Mouse (Mus musculus) forebrain, embryonic 11.5 days (tissue): ENCODE data around the gene Zfp346. TPM values are rescaled to one million over a fixed set of nuclear protein-coding genes. Genes with fewer than 3 reads are reported as not detected.
A peak's percentile ranks its signal among the peaks of the same experiment; 100 is the strongest.

ENCODE experiments used
- ATAC-seq: fragments of 200-750 bp; cut with Nextera tagmentation; replicated peaks from 2 replicates; pipeline ENCODE4 v1.8.0; 2017; ENCODE audit warnings: moderate TSS enrichment; ENCODE audit not compliant: low FRiP score
- DNase-seq: peaks from one replicate; pipeline ENCODE4 v3.0.0-alpha.2; 2017; ENCODE audit warnings: low spot score
- H3K27ac ChIP-seq: fragments of 300-500 bp; sonication (generic); 2 replicates; pipeline ENCODE4 v1.5.1; 2014; ENCODE audit warnings: low read depth, low read length
- H3K27me3 ChIP-seq: fragments of 300-500 bp; sonication (generic); 2 replicates; pipeline ENCODE4 v1.6.1; 2014; ENCODE audit warnings: mild to moderate bottlenecking, low read length, mixed read lengths; ENCODE audit not compliant: control insufficient read depth, insufficient read depth
- H3K36me3 ChIP-seq: fragments of 300-500 bp; sonication (generic); 2 replicates; pipeline ENCODE4 v1.6.1; 2014; ENCODE audit warnings: mild to moderate bottlenecking, low read length, moderate library complexity, mixed read lengths; ENCODE audit not compliant: control insufficient read depth, insufficient read depth
- H3K4me1 ChIP-seq: fragments of 300-500 bp; sonication (generic); replicated peaks from 2 replicates; pipeline ENCODE4 v1.6.1; 2014; ENCODE audit warnings: low read length, mixed read lengths; ENCODE audit not compliant: control insufficient read depth, insufficient read depth
- H3K4me2 ChIP-seq: fragments of 300-500 bp; sonication (generic); 2 replicates; pipeline ENCODE4 v1.6.1; 2014; ENCODE audit warnings: low read depth, mild to moderate bottlenecking, low read length, moderate library complexity, mixed read lengths; ENCODE audit not compliant: severe bottlenecking
- H3K4me3 ChIP-seq: fragments of 300-500 bp; sonication (generic); 2 replicates; pipeline ENCODE4 v1.5.1; 2014; ENCODE audit warnings: low read depth, low read length
- H3K9ac ChIP-seq: fragments of 300-500 bp; sonication (generic); 2 replicates; pipeline ENCODE4 v1.6.1; 2014; ENCODE audit warnings: low read length
- H3K9me3 ChIP-seq: fragments of 300-500 bp; sonication (generic); 2 replicates; pipeline ENCODE4 v1.6.1; 2016; ENCODE audit warnings: low read length, mixed read lengths; ENCODE audit not compliant: control insufficient read depth
- WGBS: fragments of 180-500 bp; shearing (Covaris S2); extraction: QIAGEN DNeasy Blood & Tissue Kit; methylation state at CpG from one replicate; pipeline ENCODE4 v1.1.7; 2014; 5-methylcytosine and 5-hydroxymethylcytosine counted together
- polyA plus RNA-seq: library from polyadenylated mRNA; unstranded; fragments of >200 nt; fragmentation: Nextera tagmentation; extraction: Ambion mirVana; gene quantifications from 2 replicates; pipeline ENCODE4 v1.2.1, GENCODE M21; 2014

Zfp346 gene
- polyA plus RNA-seq, 1 experiment from 2014 or later: 28.0 TPM

DNA sequence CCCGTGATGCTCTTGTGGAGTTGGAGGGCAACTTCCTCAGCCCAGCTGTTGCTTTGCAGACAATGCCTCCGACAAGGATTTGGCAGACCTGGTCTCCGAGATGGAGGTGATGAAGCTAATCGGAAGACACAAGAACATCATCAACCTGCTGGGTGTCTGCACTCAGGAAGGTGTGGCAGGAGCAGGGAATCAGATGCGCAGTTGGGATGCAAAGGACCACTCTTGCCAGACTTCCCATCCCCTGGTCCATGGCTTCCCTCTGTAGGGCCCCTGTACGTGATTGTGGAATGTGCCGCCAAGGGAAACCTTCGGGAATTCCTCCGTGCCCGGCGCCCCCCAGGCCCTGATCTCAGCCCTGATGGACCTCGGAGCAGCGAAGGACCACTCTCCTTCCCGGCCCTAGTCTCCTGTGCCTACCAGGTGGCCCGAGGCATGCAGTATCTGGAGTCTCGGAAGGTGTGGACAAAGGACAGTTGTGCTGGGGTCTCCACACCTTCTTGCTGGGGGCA lies 60.8 kb downstream of the Zfp346 start:
- no peaks in the 10 kb centered on the region for H3K27me3 ChIP-seq
- H3K27ac ChIP-seq: no peak overlapping the region
- no peaks in the 10 kb centered on the region for H3K9me3 ChIP-seq
- no peak overlapping the region for H3K4me3 ChIP-seq
- DNase-seq (no peak), ATAC-seq (no peak)
- no peak overlapping the region for H3K9ac ChIP-seq
- H3K36me3 ChIP-seq: no peaks in the 10 kb centered on the region
- no peak overlapping the region for H3K4me2 ChIP-seq
- 91% methylated on average over 16 of the region's 16 CpGs for WGBS
- H3K4me1 ChIP-seq: no peaks in the 10 kb centered on the region

DNA sequence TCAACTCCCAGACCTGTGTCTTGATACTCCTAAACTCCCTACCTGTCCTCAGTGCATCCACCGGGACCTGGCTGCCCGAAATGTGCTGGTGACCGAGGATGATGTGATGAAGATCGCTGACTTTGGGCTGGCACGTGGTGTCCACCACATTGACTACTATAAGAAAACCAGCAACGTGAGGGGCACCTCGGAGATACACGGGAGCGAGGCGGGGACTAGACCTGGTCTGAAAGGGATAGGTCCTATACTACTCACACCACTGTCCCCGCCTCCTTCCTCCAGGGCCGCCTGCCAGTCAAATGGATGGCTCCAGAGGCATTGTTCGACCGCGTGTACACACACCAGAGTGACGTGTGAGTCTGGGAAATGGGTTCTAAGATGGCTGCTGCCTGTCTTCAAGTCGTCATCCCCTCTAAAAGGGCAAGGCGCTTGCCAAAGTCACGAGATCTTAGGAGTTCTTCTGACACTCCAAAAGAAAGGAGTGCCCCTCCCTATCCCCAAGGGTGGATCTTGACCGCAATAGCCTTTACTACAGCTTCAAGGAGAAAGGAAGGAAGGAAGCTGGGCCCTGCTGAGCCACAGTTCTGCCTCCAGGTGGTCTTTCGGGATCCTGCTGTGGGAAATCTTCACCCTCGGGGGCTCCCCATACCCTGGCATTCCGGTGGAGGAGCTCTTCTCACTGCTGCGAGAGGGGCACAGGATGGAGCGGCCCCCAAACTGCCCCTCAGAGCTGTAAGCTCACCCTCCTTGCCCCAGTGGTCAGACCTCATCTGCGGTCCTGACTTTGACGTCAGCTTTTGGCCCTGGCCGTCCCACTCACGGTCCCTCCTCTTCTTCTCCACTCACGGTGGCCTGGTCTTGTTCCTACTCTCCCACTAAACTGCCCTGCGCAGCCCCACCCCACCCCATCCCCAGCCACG lies 62.0 kb downstream of the Zfp346 start:
- Histone ChIP-seq H3K9ac (no peak overlapping the region), H3K36me3 (no peaks in the 10 kb centered on the region), H3K4me1 (peaks cover 6% of the 10 kb centered on the region; the same call in 1 of the 2 replicates), H3K27ac (no peak overlapping the region), H3K27me3 (no peaks in the 10 kb centered on the region), H3K4me2 (no peak overlapping the region), H3K9me3 (no peaks in the 10 kb centered on the region), H3K4me3 (no peak overlapping the region)
- 92% methylated on average over 32 of the region's 32 CpGs for WGBS
- no peak for ATAC-seq
- DNase-seq: no peak

DNA sequence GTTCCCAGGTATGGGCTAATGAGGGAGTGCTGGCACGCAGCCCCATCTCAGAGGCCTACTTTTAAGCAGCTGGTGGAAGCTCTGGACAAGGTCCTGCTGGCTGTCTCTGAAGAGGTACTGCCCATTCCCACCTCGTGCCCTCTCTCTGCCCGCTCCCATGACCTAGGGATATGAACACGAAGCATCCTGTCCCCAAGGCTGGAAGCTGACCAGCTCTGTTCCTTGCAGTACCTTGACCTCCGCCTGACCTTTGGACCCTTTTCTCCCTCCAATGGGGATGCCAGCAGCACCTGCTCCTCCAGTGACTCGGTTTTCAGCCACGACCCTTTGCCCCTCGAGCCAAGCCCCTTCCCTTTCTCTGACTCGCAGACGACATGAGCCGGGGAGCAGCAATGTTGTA lies 62.7 kb downstream of the Zfp346 start:
- no peak overlapping the region for H3K4me2 ChIP-seq
- H3K9me3 ChIP-seq: no peaks in the 10 kb centered on the region
- peaks cover 7% of the 10 kb centered on the region; the same call in 1 of the 2 replicates for H3K4me1 ChIP-seq
- H3K27ac ChIP-seq: no peak overlapping the region
- H3K9ac ChIP-seq: no peak overlapping the region
- no peaks in the 10 kb centered on the region for H3K27me3 ChIP-seq
- no peak overlapping the region for H3K4me3 ChIP-seq
- no peak for ATAC-seq
- DNase-seq: no peak
- no peaks in the 10 kb centered on the region for H3K36me3 ChIP-seq
- 84% methylated on average over 11 of the region's 11 CpGs for WGBS

DNA sequence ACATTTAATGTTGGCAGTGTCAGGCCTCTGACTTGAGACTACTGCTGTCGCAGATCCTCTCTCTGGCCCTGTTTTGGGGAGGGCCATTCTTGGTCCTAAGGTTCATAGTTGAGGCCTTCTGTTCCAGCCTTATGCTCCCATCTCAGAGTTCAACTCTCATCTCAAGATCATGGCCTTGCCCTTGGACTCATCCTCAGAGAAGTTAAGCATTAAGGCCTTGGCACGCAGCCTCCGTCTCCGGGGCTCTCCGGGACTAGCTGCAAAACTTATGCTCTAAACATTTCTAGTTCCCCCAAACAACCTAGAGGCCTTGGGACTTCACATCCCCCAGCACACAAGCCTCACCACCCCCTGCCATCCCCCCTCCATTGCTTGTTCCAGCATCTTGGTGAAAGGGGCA lies 63.1 kb downstream of the Zfp346 start:
- no peak overlapping the region for H3K27ac ChIP-seq
- peaks cover 7% of the 10 kb centered on the region; the same call in 1 of the 2 replicates for H3K4me1 ChIP-seq
- no peak overlapping the region for H3K4me3 ChIP-seq
- ATAC-seq (no peak), DNase-seq (no peak)
- H3K4me2 ChIP-seq: no peak overlapping the region
- H3K9me3 ChIP-seq: no peaks in the 10 kb centered on the region
- 97% methylated on average over 5 of the region's 5 CpGs for WGBS
- H3K36me3 ChIP-seq: no peaks in the 10 kb centered on the region
- H3K9ac ChIP-seq: no peak overlapping the region
- H3K27me3 ChIP-seq: no peaks in the 10 kb centered on the region

DNA sequence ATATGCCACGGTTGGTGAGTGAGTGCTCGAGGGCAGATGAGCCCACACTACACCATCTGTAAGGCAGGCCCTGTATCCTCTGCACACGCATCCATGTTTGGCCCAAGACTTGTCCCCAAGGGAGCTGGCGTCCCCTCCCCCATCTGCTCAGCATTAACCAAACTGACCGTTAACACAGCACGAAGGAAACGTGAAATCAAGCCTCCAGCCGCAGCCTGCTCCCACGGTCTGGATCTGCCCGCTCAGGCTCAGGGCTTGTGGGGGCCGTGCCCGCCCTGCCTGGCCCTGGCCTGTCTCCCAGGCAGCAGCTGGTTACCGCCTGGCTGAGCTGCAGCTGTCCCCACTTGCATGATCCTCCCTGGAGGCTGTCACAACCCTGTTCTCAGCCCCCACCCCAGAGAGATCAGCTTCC lies 63.9 kb downstream of the Zfp346 start:
- no peak overlapping the region for H3K4me3 ChIP-seq
- no peak for ATAC-seq
- H3K9ac ChIP-seq: no peak overlapping the region
- H3K4me2 ChIP-seq: no peak overlapping the region
- H3K27ac ChIP-seq: no peak overlapping the region
- H3K4me1 ChIP-seq: peaks cover 7% of the 10 kb centered on the region; the same call in 1 of the 2 replicates
- DNase-seq: no peak
- H3K9me3 ChIP-seq: no peaks in the 10 kb centered on the region
- no peaks in the 10 kb centered on the region for H3K36me3 ChIP-seq
- WGBS: 77% methylated on average over 13 of the region's 13 CpGs
- H3K27me3 ChIP-seq: no peaks in the 10 kb centered on the region

DNA sequence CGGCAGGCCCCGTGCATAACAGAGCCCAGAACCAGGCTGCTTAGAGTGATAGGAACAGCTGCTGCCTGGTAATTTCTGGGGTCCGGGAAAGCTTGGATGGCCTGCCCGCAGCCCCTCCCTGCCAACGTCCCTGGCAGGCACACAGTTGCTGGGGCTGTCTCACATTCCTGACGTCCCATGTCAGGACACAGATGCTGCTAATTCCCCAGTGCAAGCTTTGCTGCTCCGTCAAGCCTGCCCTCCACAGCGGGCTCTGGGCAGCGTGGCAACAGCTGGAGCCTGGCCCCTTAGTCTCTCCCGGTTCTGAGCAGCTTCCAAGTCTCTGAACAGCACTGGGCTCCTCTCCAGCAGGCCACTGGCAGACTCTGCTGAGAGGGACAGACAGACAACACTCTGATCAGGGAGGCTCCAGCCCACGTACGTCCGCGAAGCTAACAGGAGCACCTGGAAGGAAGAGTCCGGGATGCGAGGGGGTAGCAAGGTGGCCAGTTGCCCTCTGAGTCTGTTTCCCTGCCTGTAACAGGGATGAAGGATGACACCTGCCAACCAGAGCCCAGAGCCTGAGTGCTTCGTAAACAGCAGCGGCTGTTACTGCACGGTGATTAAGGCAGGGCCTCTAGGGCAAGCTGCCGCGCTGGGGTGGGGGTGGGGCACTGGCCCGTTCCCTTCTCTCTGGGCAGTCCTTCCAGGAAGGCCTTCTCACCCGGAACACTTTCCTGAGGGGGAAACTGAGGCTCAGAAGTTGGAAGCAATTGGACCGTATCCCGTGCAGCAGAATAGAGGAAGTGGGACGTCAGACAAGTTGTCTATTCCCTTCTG lies 66.6 kb downstream of the Zfp346 start:
- Histone ChIP-seq H3K27ac (no peak overlapping the region), H3K9me3 (no peaks in the 10 kb centered on the region), H3K4me2 (peak overlapping the region; percentile 31; the same call in 1 of the 2 replicates), H3K36me3 (no peaks in the 10 kb centered on the region), H3K4me3 (peak overlapping the region; percentile 2; the same call in 1 of the 2 replicates), H3K4me1 (peaks cover 7% of the 10 kb centered on the region; the same call in 1 of the 2 replicates), H3K27me3 (no peaks in the 10 kb centered on the region), H3K9ac (peak overlapping the region; percentile 35)
- DNase-seq (peak; percentile 50), ATAC-seq (no peak)
- 21% methylated on average over 26 of the region's 26 CpGs for WGBS

DNA sequence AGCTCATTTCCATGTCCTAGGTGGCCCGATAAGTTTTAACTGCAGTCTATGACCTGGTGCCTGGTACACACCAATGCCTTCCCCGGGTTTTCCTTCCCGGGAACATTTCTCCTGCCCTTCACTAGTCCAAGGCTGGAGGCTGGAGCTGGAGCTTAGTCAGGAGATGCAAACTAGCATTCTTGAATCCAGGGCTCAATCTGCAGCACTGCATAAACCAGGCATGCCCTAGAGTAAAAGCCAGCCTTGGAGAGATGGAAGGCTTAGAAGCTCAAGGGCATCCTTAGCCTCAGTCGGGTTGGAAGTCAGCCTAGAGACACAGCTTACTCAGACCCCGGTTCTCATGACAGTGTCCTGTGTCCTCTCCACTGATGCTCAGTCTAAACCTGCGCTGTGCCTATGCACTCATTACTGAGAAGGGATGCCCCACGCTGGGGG lies 67.2 kb downstream of the Zfp346 start:
- Histone ChIP-seq H3K36me3 (no peaks in the 10 kb centered on the region), H3K27ac (no peak overlapping the region), H3K4me1 (peaks cover 7% of the 10 kb centered on the region; the same call in 1 of the 2 replicates), H3K4me2 (no peak overlapping the region), H3K9ac (no peak overlapping the region), H3K4me3 (no peak overlapping the region), H3K27me3 (no peaks in the 10 kb centered on the region), H3K9me3 (no peaks in the 10 kb centered on the region)
- DNase-seq (peak; percentile 33), ATAC-seq (no peak)
- 45% methylated on average over 7 of the region's 7 CpGs for WGBS

DNA sequence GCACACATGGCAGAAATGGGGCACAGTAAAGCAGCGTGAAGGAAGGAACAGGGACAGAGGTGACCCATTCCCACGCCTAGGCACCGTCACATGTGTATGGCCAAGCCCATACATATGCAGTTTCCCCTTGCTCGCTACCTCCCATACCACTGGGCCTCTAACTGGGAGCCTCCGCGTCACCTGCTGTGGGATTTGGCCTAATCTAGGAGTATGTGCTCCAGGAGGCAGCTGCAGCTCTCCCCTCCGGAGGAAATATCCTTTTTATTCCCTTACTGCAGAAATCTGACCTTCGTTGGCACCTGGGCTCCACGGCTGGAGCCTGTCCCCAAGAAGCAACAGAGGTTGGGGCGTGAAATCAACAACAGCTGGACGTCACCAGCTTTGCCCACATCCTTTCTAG lies 69.2 kb downstream of the Zfp346 start:
- Histone ChIP-seq H3K9me3 (no peaks in the 10 kb centered on the region), H3K4me3 (no peak overlapping the region), H3K4me1 (peaks cover 7% of the 10 kb centered on the region; the same call in 1 of the 2 replicates), H3K27me3 (no peaks in the 10 kb centered on the region), H3K9ac (no peak overlapping the region), H3K4me2 (no peak overlapping the region), H3K27ac (no peak overlapping the region), H3K36me3 (no peaks in the 10 kb centered on the region)
- ATAC-seq: no peak
- 68% methylated on average over 11 of the region's 11 CpGs for WGBS
- DNase-seq: peak; percentile 30
